Mouse (Mus musculus) kidney, embryonic 16.5 days (tissue): ENCODE data around the gene Cks1b. TPM values are rescaled to one million over a fixed set of nuclear protein-coding genes. Genes with fewer than 3 reads are reported as not detected.

Source experiments
- ATAC-seq: fragments of 200-750 bp; cut with Nextera tagmentation; 2 replicates; pipeline ENCODE4 v1.8.0; 2017; ENCODE audit warnings: moderate TSS enrichment; ENCODE audit not compliant: low FRiP score, low TSS enrichment
- H3K27ac ChIP-seq: fragments of 300-500 bp; sonication (generic); 2 replicates; pipeline ENCODE4 v1.5.1; 2014; ENCODE audit warnings: low read length
- H3K27me3 ChIP-seq: fragments of 300-500 bp; sonication (generic); 2 replicates; pipeline ENCODE4 v1.6.1; 2014; ENCODE audit warnings: low read length, control low read depth, mixed read lengths; ENCODE audit not compliant: insufficient read depth
- H3K36me3 ChIP-seq: fragments of 300-500 bp; sonication (generic); 2 replicates; pipeline ENCODE4 v1.6.1; 2014; ENCODE audit warnings: low read length, control low read depth, mixed read lengths; ENCODE audit not compliant: insufficient read depth
- H3K4me1 ChIP-seq: fragments of 300-500 bp; sonication (generic); 2 replicates; pipeline ENCODE4 v1.6.1; 2014; ENCODE audit warnings: low read length, control low read depth, mixed read lengths; ENCODE audit not compliant: insufficient read depth
- H3K4me2 ChIP-seq: fragments of 300-500 bp; sonication (generic); replicated peaks from 2 replicates; pipeline ENCODE4 v1.6.1; 2014; ENCODE audit warnings: low read depth, low read length
- H3K4me3 ChIP-seq: fragments of 300-500 bp; sonication (generic); 2 replicates; pipeline ENCODE4 v1.5.1; 2014; ENCODE audit warnings: mild to moderate bottlenecking, low read length
- H3K9ac ChIP-seq: fragments of 300-500 bp; sonication (generic); replicated peaks from 2 replicates; pipeline ENCODE4 v1.6.1; 2014; ENCODE audit warnings: low read length
- H3K9me3 ChIP-seq: fragments of 300-500 bp; sonication (generic); 2 replicates; pipeline ENCODE4 v1.6.1; 2016; ENCODE audit warnings: low read length, control low read depth
- WGBS: fragments of 180-500 bp; shearing (Covaris S2); extraction: QIAGEN DNeasy Blood & Tissue Kit; methylation state at CpG from one replicate; pipeline ENCODE4 v1.1.7; 2014; 5-methylcytosine and 5-hydroxymethylcytosine counted together
- polyA plus RNA-seq: library from polyadenylated mRNA; unstranded; fragments of >200 nt; fragmentation: Nextera tagmentation; extraction: Ambion mirVana; gene quantifications from 2 replicates; pipeline ENCODE4 v1.2.1, GENCODE M21; 2015

The Cks1b gene
- polyA plus RNA-seq, 1 experiment from 2014 or later: 495 TPM

GRCm38 (mm10) chr3:89401329-89401728 lies 16.9 kb downstream of the Cks1b start:
- H3K36me3 ChIP-seq: peaks cover 26% of the 10 kb centered on the region
- no peaks in the 10 kb centered on the region for H3K27me3 ChIP-seq
- no peak overlapping the region for H3K9ac ChIP-seq
- H3K4me1 ChIP-seq: peaks cover 6% of the 10 kb centered on the region; the same call in 1 of the 2 replicates
- no peak for ATAC-seq
- 86% methylated on average over 7 of the region's 7 CpGs for WGBS
- H3K9me3 ChIP-seq: no peaks in the 10 kb centered on the region
- no peak overlapping the region for H3K4me2 ChIP-seq
- H3K4me3 ChIP-seq: no peak overlapping the region
- H3K27ac ChIP-seq: no peak overlapping the region

- Histone ChIP-seq H3K36me3 (0 out of 2 replicates have a peak, but pooled peaks cover 5% of the 10 kb centered on the region), H3K4me2 (peak overlapping the region; percentile 99), H3K4me1 (peaks cover 26% of the 10 kb centered on the region), H3K27me3 (no peaks in the 10 kb centered on the region), H3K9me3 (no peaks in the 10 kb centered on the region), H3K4me3 (peak overlapping the region; percentile 73), H3K27ac (peak overlapping the region; percentile 27), H3K9ac (peak overlapping the region; percentile 85)
- 2% methylated on average over 4 of the region's 4 CpGs for WGBS
- no peak for ATAC-seq
These were observed 21.6 kb downstream of the Cks1b start for GRCm38 (mm10) chr3:89396654-89397005.

GRCm38 (mm10) chr3:89395806-89396653 lies 22.2 kb downstream of the Cks1b start:
- peaks cover 32% of the 10 kb centered on the region for H3K4me1 ChIP-seq
- H3K36me3 ChIP-seq: no peaks in the 10 kb centered on the region
- peak overlapping the region; percentile 85 for H3K9ac ChIP-seq
- H3K4me3 ChIP-seq: peak overlapping the region; percentile 73
- no peaks in the 10 kb centered on the region for H3K27me3 ChIP-seq
- WGBS: under 1% methylated on average over 42 of the region's 44 CpGs
- peak overlapping the region; percentile 27 for H3K27ac ChIP-seq
- no peaks in the 10 kb centered on the region for H3K9me3 ChIP-seq
- peak overlapping the region; percentile 99 for H3K4me2 ChIP-seq
- ATAC-seq: no peak

DNA sequence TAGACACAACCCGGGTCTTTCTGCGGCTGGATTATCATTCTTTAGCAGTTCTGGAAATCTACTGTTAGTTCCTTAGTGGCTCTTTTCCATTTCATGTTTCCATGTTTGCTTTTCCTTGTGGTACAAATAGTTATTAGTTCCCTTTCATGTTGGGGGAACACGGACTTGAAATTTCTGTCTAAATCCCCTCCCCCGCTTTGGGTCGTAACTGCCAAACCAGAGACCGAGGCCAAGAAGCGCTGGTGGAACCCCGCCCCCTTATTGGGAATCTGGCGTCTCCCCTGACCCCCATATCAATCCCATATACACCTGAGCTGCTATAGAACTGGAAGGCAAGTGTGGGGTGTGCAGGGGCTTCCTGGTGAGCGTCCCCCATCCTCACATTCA lies 22.8 kb downstream of the Cks1b start:
- Histone ChIP-seq H3K4me1 (peaks cover 38% of the 10 kb centered on the region), H3K9me3 (no peaks in the 10 kb centered on the region), H3K36me3 (no peaks in the 10 kb centered on the region), H3K4me3 (peak overlapping the region; percentile 73), H3K27ac (peak overlapping the region; percentile 98), H3K9ac (peak overlapping the region; percentile 85), H3K4me2 (peak overlapping the region; percentile 99), H3K27me3 (no peaks in the 10 kb centered on the region)
- WGBS: 4% methylated on average over 10 of the region's 10 CpGs
- no peak for ATAC-seq

GRCm38 (mm10) chr3:89394894-89395256 lies 23.3 kb downstream of the Cks1b start:
- Histone ChIP-seq H3K9me3 (no peaks in the 10 kb centered on the region), H3K4me2 (peak overlapping the region; percentile 99), H3K27me3 (no peaks in the 10 kb centered on the region), H3K36me3 (no peaks in the 10 kb centered on the region), H3K4me3 (peak overlapping the region; percentile 73), H3K27ac (peak overlapping the region; percentile 98), H3K9ac (peak overlapping the region; percentile 85), H3K4me1 (peaks cover 44% of the 10 kb centered on the region)
- WGBS: under 1% methylated on average over 10 of the region's 12 CpGs
- peak; percentile 11 for ATAC-seq

DNA sequence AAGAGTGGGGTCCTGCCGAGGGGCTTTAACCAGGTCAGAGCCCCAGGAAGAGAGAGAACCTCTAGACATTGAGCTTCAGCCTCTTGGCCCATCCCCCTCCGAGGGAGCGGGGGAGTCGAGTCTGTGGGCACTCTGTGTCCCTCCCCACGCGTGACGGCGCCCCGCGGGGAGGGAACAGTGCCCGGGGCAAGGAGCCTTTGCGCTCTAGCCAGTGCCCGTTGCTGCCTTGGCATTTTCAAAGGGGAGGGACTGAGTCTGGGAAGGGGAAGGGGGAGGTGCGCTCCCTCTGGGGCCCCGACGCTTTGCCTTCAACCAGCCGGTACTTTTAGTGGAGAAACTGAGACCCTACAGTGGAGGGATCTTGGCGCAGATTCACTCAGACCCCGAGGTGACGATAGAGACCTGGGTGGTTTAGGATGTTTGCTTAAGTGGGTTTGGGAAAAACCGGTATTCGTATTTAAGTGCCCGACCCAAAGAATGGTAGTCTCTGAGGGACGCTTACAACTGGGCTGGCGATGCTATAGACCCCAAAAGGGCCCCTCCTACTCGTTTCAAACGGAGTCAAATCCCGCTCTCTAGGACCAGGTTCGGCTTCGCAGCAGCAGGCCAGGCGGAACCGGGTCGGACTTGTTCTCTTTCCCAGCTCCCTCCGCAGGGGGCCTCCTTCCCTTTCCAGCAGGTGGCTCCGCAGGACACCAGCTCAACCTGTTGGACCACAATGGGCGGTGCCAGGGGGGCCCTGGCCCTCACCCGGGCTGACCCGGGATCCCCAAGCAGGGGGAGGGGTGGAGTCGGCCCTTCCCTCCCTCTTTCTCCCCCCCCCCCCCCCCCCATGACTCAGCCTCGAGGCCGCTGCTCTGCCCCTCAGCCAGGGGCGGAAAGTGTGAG lies 23.9 kb downstream of the Cks1b start, which contains the start of gene Zbtb7b:
Gene Zbtb7b, minus strand, starts transcription at position 771 of the 888 bp plus-strand sequence.
- ATAC-seq: peak; percentile 58
- peak within 1 kb of the TSS; percentile 85 for H3K9ac ChIP-seq
- under 1% methylated on average over 38 of the region's 42 CpGs for WGBS
- peak within 1 kb of the TSS; percentile 99 for H3K4me2 ChIP-seq
- H3K27me3 ChIP-seq: no peaks in the 10 kb centered on the region
- H3K4me1 ChIP-seq: peaks cover 46% of the 10 kb centered on the region
- peak within 1 kb of the TSS; percentile 73 for H3K4me3 ChIP-seq
- H3K36me3 ChIP-seq: no peaks in the 10 kb centered on the region
- peak within 1 kb of the TSS; percentile 98 for H3K27ac ChIP-seq
- H3K9me3 ChIP-seq: no peaks in the 10 kb centered on the region

- peak overlapping the region; percentile 73 for H3K4me3 ChIP-seq
- peak overlapping the region; percentile 85 for H3K9ac ChIP-seq
- peaks cover 46% of the 10 kb centered on the region for H3K4me1 ChIP-seq
- peak; percentile 94 for ATAC-seq
- no peaks in the 10 kb centered on the region for H3K27me3 ChIP-seq
- whole genome bisulfite sequencing: 0% methylated on average over 15 of the region's 15 CpGs
- H3K4me2 ChIP-seq: peak overlapping the region; percentile 99
- H3K36me3 ChIP-seq: no peaks in the 10 kb centered on the region
- H3K27ac ChIP-seq: peak overlapping the region; percentile 98
- H3K9me3 ChIP-seq: no peaks in the 10 kb centered on the region
These were observed 24.6 kb downstream of the Cks1b start for GRCm38 (mm10) chr3:89393605-89394004.

GRCm38 (mm10) chr3:89392871-89393311 lies 25.3 kb downstream of the Cks1b start:
- WGBS: under 1% methylated on average over 17 of the region's 24 CpGs
- peak overlapping the region; percentile 99 for H3K4me2 ChIP-seq
- H3K9ac ChIP-seq: peak overlapping the region; percentile 80
- H3K9me3 ChIP-seq: no peaks in the 10 kb centered on the region
- H3K4me1 ChIP-seq: peaks cover 46% of the 10 kb centered on the region
- peak overlapping the region; percentile 87 for H3K27ac ChIP-seq
- H3K27me3 ChIP-seq: no peaks in the 10 kb centered on the region
- peak overlapping the region; percentile 73 for H3K4me3 ChIP-seq
- H3K36me3 ChIP-seq: no peaks in the 10 kb centered on the region
- ATAC-seq: no peak

GRCm38 (mm10) chr3:89391663-89392511 lies 26.3 kb downstream of the Cks1b start:
- peaks cover 55% of the 10 kb centered on the region for H3K4me1 ChIP-seq
- no peaks in the 10 kb centered on the region for H3K27me3 ChIP-seq
- WGBS: under 1% methylated on average over 54 of the region's 56 CpGs

More at GRCm38 (mm10) chr3:89391663-89392511, 26.3 kb downstream of the Cks1b start:
- Histone ChIP-seq H3K9me3 (no peaks in the 10 kb centered on the region), H3K4me3 (peak overlapping the region; percentile 73), H3K4me2 (peak overlapping the region; percentile 99), H3K27ac (peak overlapping the region; percentile 87), H3K9ac (peak overlapping the region; percentile 80), H3K36me3 (no peaks in the 10 kb centered on the region)
- ATAC-seq: no peak
